Mouse (Mus musculus) cortical plate, adult 2 months (tissue): Measurements from ENCODE around the gene Uckl1.

Source experiments
- CTCF ChIP-seq: fragments of 200-500 bp; IDR thresholded peaks from 2 replicates; pipeline ENCODE4 v1.5.1; 2011; ENCODE audit warnings: mild to moderate bottlenecking, control low read depth, low read length; ENCODE audit not compliant: insufficient read depth; ENCODE audit errors: extremely low read depth
- POLR2A ChIP-seq: fragments of 200-500 bp; IDR thresholded peaks from 2 replicates; pipeline ENCODE4 v1.6.1; 2011; ENCODE audit warnings: mild to moderate bottlenecking, low read length, control low read depth; ENCODE audit not compliant: insufficient read depth; ENCODE audit errors: extremely low read depth

GRCm38 (mm10) chr2:181632624-181633023 is 47.9 kb upstream of the Uckl1 start:
- TF ChIP-seq POLR2A (no peak), CTCF (no peak)
